Mouse (Mus musculus): Measurements from ENCODE around the gene Efna2. TPM values are rescaled to one million over a fixed set of nuclear protein-coding genes. Genes with fewer than 3 reads are reported as not detected.

Gene Efna2
- polyA plus RNA-seq, 1 experiment from 2014 or later, result 10.5 TPM

- H3K4me2 ChIP-seq (ENCODE audit: low read length), result peak overlapping the region; percentile 80
- H3K27me3 ChIP-seq (ENCODE audit: insufficient read depth, low read length), result no peaks in the 10 kb centered on the region
- H3K4me1 ChIP-seq (replicated peaks; ENCODE audit: insufficient read depth, low read length), result peaks cover 26% of the 10 kb centered on the region
- TF ChIP-seq CTCF (IDR thresholded peaks at IDR 0.05; ENCODE audit: low read depth), result peak; percentile 75
- DNase-seq (ENCODE audit: low spot score), result peak; percentile 95
- peak overlapping the region; percentile 63 for H3K4me3 ChIP-seq (replicated peaks; ENCODE audit: low read depth, low read length)
- H3K9me3 ChIP-seq (replicated peaks; ENCODE audit: low read length), result no peaks in the 10 kb centered on the region
- H3K9ac ChIP-seq (ENCODE audit: low read depth, low read length), result 0 out of 2 replicates have a peak overlapping the region, but pooled peaks have one; percentile 40
- ATAC-seq (replicated peaks; ENCODE audit: low FRiP score, low read depth), result peak; percentile 53
- under 1% methylated on average over 29 of the region's 29 CpGs for WGBS
- peak overlapping the region; percentile 85 for H3K27ac ChIP-seq
- H3K36me3 ChIP-seq (ENCODE audit: insufficient read depth, low read length), result peaks cover 24% of the 10 kb centered on the region
Observed at GRCm38 (mm10) chr10:80141243-80141642, 38.0 kb upstream of the Efna2 start.

DNA sequence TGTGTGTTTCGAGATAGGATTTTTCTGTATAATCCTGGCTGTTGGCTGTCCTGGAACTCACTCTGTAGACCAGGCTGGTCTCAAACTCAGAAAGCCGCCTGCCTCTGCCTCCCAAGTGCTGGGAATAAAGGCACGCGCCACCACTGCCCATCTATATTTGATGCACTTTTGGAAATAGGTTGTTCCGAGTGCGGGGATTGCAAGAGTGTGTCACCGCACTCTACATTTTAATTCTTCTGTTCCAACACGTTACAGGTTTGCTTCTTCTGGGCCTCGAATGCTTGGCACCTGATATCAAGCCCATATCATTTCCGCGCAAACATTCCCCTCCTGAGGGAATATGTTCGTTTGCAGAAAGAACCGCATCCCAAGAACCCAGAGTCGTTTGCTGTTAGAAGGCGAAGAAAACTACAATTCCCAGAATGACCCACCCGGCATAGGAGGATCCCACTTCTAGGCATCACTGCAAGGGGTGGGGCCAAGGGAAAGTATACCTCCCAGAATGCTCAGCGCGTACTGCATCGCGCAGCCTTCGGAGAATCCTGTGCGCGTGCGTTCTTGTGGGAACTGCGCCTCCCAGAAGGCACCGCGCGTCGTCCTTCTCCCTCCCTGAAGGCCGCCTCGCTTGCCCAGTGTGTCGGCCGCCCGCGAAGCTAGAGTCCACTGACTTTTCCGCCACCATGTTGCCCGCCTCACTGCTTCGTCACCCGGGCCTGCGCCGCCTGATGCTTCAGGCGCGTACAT is 37.3 kb upstream of the Efna2 start:
- WGBS, result under 1% methylated on average over 43 of the region's 43 CpGs
- H3K9me3 ChIP-seq (replicated peaks; ENCODE audit: low read length), result no peaks in the 10 kb centered on the region
- H3K4me3 ChIP-seq (replicated peaks; ENCODE audit: low read depth, low read length), result peak overlapping the region; percentile 63
- peak; percentile 82 for ATAC-seq (replicated peaks; ENCODE audit: low FRiP score, low read depth)
- peaks cover 25% of the 10 kb centered on the region for H3K4me1 ChIP-seq (replicated peaks; ENCODE audit: insufficient read depth, low read length)
- 0 out of 2 replicates have a peak, but pooled peaks have one; percentile 1 for TF ChIP-seq CTCF (IDR thresholded peaks at IDR 0.05; ENCODE audit: low read depth)
- peak overlapping the region; percentile 85 for H3K27ac ChIP-seq
- H3K27me3 ChIP-seq (ENCODE audit: insufficient read depth, low read length), result no peaks in the 10 kb centered on the region
- peaks cover 24% of the 10 kb centered on the region for H3K36me3 ChIP-seq (ENCODE audit: insufficient read depth, low read length)
- peak overlapping the region; percentile 87 for H3K9ac ChIP-seq (ENCODE audit: low read depth, low read length)
- H3K4me2 ChIP-seq (ENCODE audit: low read length), result peak overlapping the region; percentile 80
- peak; percentile 100 for DNase-seq (ENCODE audit: low spot score)

- no peak for DNase-seq (ENCODE audit: low spot score)
Observed at GRCm38 (mm10) chr10:80142530-80142925, 36.8 kb upstream of the Efna2 start.

DNA sequence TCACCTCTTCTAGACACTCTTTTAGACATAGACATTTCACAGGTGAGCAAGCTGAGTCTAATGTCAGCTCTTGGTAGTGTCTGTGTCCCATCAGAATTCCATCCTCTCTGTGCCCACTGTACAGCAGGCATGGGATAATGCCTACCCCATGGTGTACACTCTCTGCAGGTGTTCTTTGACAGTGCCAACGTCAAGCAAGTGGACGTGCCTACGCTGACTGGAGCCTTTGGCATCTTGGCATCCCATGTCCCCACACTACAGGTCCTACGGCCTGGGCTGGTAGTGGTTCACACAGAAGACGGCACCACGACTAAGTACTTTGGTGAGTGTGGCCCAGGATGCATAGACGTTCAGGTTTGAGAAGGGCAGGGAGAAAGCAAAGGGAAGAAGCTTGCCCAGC is 35.6 kb upstream of the Efna2 start:
- 96% methylated on average over 7 of the region's 7 CpGs for WGBS
- Histone ChIP-seq H3K9me3 (replicated peaks; ENCODE audit: low read length) (no peaks in the 10 kb centered on the region), H3K27ac (no peak overlapping the region), H3K36me3 (ENCODE audit: insufficient read depth, low read length) (peaks cover 24% of the 10 kb centered on the region), H3K4me3 (replicated peaks; ENCODE audit: low read depth, low read length) (no peak overlapping the region), H3K27me3 (ENCODE audit: insufficient read depth, low read length) (no peaks in the 10 kb centered on the region), H3K9ac (ENCODE audit: low read depth, low read length) (no peak overlapping the region), H3K4me2 (ENCODE audit: low read length) (no peak overlapping the region), H3K4me1 (replicated peaks; ENCODE audit: insufficient read depth, low read length) (peaks cover 21% of the 10 kb centered on the region)
- ATAC-seq (replicated peaks; ENCODE audit: low FRiP score, low read depth) (no peak), DNase-seq (ENCODE audit: low spot score) (no peak)
- no peak for TF ChIP-seq CTCF (IDR thresholded peaks at IDR 0.05; ENCODE audit: low read depth)

More at GRCm38 (mm10) chr10:80142530-80142925, 36.8 kb upstream of the Efna2 start:
- 0% methylated on average over 15 of the region's 15 CpGs for WGBS
- no peaks in the 10 kb centered on the region for H3K9me3 ChIP-seq (replicated peaks; ENCODE audit: low read length)
- H3K4me2 ChIP-seq (ENCODE audit: low read length), result peak overlapping the region; percentile 80
- peaks cover 26% of the 10 kb centered on the region for H3K4me1 ChIP-seq (replicated peaks; ENCODE audit: insufficient read depth, low read length)
- peak overlapping the region; percentile 63 for H3K4me3 ChIP-seq (replicated peaks; ENCODE audit: low read depth, low read length)
- TF ChIP-seq CTCF (IDR thresholded peaks at IDR 0.05; ENCODE audit: low read depth), result no peak
- H3K27me3 ChIP-seq (ENCODE audit: insufficient read depth, low read length), result no peaks in the 10 kb centered on the region
- peak overlapping the region; percentile 87 for H3K9ac ChIP-seq (ENCODE audit: low read depth, low read length)
- ATAC-seq (replicated peaks; ENCODE audit: low FRiP score, low read depth), result peak; percentile 1
- H3K36me3 ChIP-seq (ENCODE audit: insufficient read depth, low read length), result peaks cover 24% of the 10 kb centered on the region
- peak overlapping the region; percentile 85 for H3K27ac ChIP-seq

DNA sequence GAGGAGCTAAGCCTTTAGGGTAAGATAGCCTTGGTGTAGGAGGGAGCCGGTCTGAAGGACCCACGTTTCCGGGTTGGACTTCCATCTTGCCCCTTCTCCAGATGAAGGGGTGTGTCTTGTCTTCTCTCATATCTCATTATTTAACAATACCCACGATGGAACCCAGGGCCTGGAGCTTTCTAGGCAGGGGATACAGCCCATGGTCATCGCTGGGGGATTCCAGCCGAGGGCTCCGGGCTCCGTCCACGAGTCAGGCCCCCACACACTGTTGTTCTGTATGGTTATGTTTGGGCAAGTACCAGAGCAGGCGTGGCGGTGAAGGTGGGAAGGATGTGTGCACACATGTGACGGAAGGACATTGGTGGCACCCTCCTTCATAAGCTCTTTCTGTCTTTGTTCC is 35.1 kb upstream of the Efna2 start:
- H3K4me1 ChIP-seq (replicated peaks; ENCODE audit: insufficient read depth, low read length), result peaks cover 19% of the 10 kb centered on the region
- no peak overlapping the region for H3K27ac ChIP-seq
- peaks cover 24% of the 10 kb centered on the region for H3K36me3 ChIP-seq (ENCODE audit: insufficient read depth, low read length)
- WGBS, result 91% methylated on average over 12 of the region's 12 CpGs
- H3K9me3 ChIP-seq (replicated peaks; ENCODE audit: low read length), result no peaks in the 10 kb centered on the region
- no peak overlapping the region for H3K9ac ChIP-seq (ENCODE audit: low read depth, low read length)
- no peaks in the 10 kb centered on the region for H3K27me3 ChIP-seq (ENCODE audit: insufficient read depth, low read length)
- TF ChIP-seq CTCF (IDR thresholded peaks at IDR 0.05; ENCODE audit: low read depth), result no peak
- no peak for DNase-seq (ENCODE audit: low spot score)
- ATAC-seq (replicated peaks; ENCODE audit: low FRiP score, low read depth), result no peak
- no peak overlapping the region for H3K4me2 ChIP-seq (ENCODE audit: low read length)
- no peak overlapping the region for H3K4me3 ChIP-seq (replicated peaks; ENCODE audit: low read depth, low read length)

DNA sequence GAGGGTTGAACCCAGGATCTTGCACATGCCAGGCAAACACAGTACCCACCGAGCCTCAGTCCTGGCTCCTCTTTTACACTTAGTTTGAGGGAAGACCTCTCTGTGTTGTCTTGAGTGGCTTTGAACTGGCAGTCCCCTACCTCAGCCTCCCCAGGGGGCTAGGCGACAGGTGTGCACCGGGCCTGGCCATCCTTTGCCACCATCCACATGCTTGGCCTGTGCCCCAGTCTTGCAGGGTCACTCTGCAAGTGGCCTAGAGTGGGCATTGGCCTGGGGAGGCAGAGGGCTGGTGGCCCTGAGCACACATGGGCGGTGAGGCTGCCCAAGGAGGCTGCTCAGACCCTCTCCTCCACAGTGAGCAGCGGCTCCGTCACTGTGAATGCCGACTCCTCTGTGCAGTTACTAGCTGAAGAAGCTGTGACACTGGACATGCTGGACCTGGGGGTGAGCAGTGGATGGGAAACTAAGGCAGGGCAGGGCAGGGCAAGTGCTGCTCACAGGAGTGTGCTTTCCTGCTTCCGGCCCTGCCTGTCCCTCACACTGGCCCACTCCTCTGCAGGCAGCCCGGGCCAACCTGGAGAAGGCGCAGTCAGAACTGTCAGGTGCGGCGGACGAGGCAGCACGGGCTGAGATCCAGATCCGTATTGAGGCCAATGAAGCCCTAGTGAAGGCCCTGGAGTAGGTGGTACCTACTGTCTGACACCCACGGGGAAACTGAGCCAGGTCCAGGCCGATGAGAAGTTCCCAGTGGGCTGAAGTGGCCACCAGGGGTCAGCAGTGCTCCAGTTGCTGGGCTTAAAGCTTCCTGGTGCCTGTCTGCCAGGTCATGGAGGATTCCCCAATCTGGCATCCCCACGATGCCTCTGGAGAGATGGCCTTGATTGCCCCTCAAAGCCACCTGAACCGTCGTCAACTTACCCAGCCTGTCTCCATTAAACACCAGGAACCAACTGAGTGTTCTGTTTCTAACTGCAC is 34.1 kb upstream of the Efna2 start:
- peak overlapping the region; percentile 100; the same call in 1 of the 2 replicates for H3K27ac ChIP-seq
- 72% methylated on average over 20 of the region's 20 CpGs for WGBS
- peak; percentile 91 for TF ChIP-seq CTCF (IDR thresholded peaks at IDR 0.05; ENCODE audit: low read depth)
- ATAC-seq (replicated peaks; ENCODE audit: low FRiP score, low read depth) (no peak), DNase-seq (ENCODE audit: low spot score) (peak; percentile 77)
- peaks cover 16% of the 10 kb centered on the region for H3K4me1 ChIP-seq (replicated peaks; ENCODE audit: insufficient read depth, low read length)
- H3K27me3 ChIP-seq (ENCODE audit: insufficient read depth, low read length), result no peaks in the 10 kb centered on the region
- no peaks in the 10 kb centered on the region for H3K9me3 ChIP-seq (replicated peaks; ENCODE audit: low read length)
- no peak overlapping the region for H3K9ac ChIP-seq (ENCODE audit: low read depth, low read length)
- H3K4me2 ChIP-seq (ENCODE audit: low read length), result no peak overlapping the region
- peaks cover 28% of the 10 kb centered on the region for H3K36me3 ChIP-seq (ENCODE audit: insufficient read depth, low read length)
- no peak overlapping the region for H3K4me3 ChIP-seq (replicated peaks; ENCODE audit: low read depth, low read length)
